Mouse (Mus musculus): ENCODE measurements around the gene Hoxd11.

Gene Hoxd11

GRCm38 (mm10) chr2:74680561-74681398 is 1.4 kb downstream of the Hoxd11 start:
- no peak for DNase-seq (ENCODE audit: extremely low spot score)

DNA sequence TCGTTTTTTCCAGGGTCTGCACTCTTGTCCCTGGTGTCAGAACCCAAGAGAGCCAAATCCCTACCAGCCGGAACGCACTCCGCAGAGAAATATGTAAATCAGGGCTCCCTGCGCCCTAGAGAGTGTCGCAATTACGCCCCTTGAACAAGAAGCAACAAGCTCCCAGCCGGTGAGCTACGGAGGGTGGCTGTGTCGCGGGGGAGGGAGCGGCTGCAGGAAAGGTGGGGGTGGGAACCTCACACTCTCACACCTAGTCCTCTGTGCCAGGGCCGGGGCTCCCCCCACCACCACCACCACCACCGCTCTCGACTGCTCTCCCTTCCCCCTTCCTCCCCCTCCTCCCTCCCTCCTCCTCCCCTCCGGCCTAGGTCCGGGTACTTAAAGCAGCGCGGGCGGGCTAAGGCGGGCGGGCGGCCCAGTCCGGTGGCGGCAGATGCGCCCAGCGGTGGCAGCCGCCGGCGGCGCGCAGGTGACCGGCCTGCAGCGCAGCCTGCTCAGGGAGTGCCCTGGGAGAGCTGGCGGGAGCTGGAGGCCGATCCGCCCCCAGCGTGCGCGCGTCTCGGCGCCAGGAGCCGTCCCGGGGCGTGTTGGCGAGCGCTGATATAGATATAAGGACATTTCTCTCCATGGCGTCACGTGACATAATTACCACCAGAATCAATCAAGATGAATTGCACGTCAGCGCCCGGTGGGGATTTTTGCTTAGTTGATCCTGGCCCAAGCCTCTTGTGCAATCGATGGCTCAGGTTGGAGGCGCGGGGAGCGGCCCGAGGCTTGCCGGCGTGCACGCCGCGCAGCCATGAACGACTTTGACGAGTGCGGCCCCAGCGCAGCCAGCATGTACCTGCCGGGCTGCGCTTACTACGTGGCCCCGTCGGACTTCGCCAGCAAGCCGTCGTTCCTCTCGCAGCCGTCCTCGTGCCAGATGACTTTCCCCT is 2.5 kb downstream of the Hoxd11 start:
- DNase-seq (ENCODE audit: extremely low spot score) = no peak

- no peak for DNase-seq (ENCODE audit: extremely low spot score)
Observed at GRCm38 (mm10) chr2:74682796-74683195, 3.4 kb downstream of the Hoxd11 start.

DNA sequence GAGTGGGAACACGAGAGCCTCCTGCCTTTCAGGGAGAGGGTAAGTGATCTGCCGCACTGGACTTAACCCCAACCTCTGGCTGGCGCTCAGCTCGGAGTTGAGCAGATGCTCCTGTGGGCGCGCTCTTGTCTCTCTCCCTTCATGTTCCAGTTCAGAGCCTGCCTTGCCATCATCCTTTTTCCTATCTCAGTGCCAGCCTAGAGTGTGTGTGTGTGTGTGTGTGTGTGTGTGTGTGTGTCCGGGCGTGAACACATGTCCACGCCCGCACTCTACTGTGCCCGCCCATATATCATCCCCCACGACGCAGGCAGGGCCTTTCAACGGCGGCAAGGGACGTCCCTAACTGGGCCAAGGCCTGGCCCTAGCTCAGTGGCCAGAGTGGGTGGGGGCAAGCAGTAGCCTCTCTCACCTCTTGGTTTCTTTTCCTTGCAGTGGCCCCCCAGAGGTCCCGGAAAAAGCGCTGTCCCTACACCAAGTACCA is 4.2 kb downstream of the Hoxd11 start:
- DNase-seq (ENCODE audit: extremely low spot score) = no peak

DNA sequence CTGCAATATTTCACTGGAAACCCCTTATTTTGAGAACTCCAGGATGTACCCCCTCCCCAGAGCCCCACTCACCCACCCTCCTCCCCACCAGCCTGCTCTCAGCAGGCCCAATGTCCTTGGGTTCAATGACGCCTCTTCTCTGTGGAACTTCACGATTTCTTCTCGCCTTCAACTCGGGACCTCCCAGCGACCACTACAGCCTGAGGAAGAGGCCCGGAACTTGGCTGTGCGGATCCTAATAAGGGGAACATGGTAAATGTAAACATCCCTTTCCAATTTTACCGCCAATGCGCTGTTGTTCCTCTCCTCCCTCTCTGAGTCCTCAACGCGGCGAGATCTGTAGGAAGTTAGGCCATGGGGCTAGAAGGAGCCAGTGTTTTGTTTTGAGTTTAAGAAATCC is 4.7 kb downstream of the Hoxd11 start:
- DNase-seq (ENCODE audit: extremely low spot score) = no peak

DNA sequence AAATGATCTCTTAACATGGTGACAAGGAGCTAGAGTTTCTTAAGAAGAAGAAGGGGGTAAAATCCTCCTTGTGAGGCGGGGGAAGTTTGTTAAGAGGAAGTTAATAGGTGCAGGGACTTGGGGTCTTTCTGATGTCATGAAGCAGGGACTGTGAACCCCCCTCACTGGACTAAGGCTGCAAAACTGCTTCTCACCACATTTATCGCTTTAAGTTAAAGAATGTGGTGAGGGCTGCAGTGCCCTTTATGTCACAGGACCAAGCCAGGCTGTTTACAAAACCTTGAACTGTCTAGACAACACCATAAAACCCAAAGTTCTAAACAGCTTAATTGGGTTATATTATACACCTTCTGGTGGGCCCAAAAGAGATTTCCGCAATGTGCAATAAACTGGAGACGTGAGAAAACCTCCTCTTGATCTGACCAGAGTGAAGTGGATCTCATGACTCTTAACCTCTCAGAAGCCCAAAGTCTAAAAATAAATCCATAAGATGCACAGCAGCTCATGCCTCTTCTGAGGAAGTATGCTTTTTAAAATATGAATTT is 5.8 kb downstream of the Hoxd11 start:
- no peak for DNase-seq (ENCODE audit: extremely low spot score)

DNA sequence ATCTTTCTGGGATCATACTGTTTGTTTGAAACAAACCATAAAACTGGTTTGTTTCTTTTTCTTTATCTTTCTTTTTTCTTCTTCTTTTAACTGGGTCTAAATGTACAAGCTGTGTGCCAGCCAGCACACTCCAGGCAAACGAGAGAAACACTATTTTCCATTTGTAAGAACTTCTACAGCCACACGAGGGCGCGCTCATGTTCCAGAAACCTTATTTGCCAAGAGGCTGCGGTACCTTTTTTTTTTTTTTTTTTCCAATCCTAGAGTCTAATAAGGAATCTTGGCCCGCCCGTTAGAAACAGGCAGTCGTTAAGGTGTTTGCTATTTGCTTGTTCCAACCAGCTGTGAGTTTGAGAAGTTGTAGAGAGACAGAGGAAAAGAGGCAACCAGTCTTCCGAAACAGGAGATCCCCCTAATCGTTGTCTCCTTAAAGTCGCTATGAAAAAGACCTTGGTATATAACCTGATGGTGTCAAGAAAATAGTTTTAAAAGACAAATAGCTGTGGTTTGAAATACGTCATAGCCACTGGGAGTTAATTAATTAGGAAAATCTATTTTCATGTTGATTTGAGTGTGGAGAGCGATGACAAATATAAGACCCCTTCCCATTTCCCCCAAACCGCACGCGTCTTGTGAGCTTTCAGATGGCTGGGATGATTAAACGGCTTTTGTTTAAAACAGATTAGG is 7.1 kb downstream of the Hoxd11 start:
- no peak for DNase-seq (ENCODE audit: extremely low spot score)

DNA sequence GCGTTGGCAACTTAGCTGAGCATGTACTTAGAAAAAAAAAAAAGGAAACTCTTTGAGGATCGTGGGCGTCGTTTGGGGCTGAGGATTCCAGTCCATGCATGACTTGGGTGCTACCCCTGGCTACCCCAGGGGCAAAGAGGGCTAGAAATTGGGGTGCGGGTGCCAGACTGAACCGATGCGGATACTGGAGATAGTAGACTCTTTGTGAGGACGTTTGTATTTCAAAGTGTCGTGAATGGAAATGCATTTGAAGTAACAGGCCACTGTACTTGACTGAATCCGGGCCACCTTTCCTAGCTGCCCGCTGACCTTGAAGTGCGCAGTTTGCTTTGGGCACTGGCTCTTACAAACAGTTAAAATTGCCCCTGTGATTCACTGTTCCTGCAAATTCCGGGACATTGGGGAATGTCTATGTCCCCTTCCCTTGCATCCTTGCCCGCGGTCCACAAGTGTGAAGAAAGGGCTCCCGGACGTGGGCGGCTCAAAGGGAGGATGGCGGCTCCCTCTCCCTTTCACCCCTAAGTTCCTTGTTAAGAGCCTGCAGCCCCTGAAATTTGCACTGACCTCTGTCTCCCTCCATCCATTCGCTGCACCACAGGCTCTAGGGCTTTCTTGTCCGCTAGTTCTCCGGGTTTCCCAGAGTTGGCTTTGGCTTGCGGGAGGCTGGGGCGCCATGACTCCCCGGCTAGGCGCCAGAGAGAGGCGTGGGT is 7.8 kb downstream of the Hoxd11 start:
- no peak for DNase-seq (ENCODE audit: extremely low spot score)

GRCm38 (mm10) chr2:74687698-74688555 is 8.6 kb downstream of the Hoxd11 start:
- DNase-seq (ENCODE audit: extremely low spot score) = no peak

- DNase-seq (ENCODE audit: extremely low spot score) = no peak
Observed at GRCm38 (mm10) chr2:74688795-74689573, 9.6 kb downstream of the Hoxd11 start.

- DNase-seq (ENCODE audit: extremely low spot score) = no peak
Observed at GRCm38 (mm10) chr2:74689574-74690337, 10.4 kb downstream of the Hoxd11 start.

DNA sequence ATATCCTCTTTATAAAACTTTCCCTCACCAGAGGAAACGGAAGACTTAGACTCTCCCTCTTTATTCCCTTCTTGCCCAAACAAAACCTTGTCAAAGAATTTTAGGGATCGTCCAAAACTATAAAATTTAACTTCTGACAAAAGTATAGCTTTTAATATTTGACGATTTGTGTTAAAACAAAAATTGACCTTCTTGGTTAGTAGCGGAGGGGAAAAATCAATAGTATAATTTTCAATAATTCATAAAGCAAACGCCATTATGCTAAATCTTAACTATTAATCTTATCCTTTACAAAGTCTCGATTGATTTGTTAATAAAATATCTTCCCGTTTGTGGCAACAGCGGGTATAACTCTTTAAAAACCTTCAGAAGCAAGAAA is 11.0 kb downstream of the Hoxd11 start:
- no peak for DNase-seq (ENCODE audit: extremely low spot score)

DNA sequence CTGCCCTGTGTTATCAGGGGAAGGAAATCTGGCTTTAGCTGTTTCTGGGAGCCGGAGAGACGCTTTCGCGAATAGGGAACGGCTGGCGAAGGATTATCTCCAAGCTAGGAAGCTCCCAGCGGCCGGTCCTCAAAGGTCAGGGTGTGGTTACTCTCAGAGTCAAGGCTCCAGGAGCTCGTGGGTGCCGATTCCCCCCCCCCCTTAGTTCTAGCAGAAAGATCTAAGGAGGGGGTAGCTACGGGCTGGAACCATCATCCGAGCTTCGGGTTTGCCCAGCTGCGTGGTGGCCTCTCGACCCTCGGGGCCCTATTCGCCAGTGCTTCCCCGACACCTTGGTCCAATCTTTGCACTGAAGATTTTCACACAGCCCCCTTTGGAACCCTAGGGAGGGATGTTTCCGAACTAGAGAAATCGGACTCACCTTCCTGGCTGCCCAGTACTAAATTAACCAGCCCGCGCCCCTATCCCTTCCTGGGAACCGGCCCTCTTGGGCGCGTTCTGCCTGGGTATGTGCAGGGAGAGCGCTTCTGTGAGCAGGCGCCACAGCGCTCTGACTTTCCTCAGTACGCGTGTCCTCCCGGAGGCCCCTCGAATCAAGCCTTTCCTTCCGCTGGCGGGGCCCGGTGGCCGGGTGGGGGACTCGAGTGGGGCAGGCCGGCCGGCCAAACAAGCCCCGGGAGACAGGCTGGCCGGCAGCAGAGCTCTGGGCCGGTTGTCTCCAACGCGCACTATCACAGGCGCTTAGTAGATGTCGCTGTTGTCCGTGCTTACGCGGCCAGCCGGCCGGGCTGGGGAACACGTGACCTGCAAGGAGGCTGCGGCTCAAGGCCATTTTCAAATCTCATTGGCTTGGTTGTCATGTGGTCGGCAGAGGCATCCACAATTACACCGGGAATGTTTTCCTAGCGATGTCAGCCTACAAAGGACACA is 11.9 kb downstream of the Hoxd11 start, which contains the start of gene Hoxd10:
Gene Hoxd10, plus strand, starts transcription at position 903 of the 930 bp plus-strand sequence.
- peak; percentile 85 for DNase-seq (ENCODE audit: extremely low spot score)

GRCm38 (mm10) chr2:74691995-74692807 is 12.8 kb downstream of the Hoxd11 start:
- DNase-seq (ENCODE audit: extremely low spot score) = no peak

- no peak for DNase-seq (ENCODE audit: extremely low spot score)
Observed at GRCm38 (mm10) chr2:74692808-74693431, 13.6 kb downstream of the Hoxd11 start.

DNA sequence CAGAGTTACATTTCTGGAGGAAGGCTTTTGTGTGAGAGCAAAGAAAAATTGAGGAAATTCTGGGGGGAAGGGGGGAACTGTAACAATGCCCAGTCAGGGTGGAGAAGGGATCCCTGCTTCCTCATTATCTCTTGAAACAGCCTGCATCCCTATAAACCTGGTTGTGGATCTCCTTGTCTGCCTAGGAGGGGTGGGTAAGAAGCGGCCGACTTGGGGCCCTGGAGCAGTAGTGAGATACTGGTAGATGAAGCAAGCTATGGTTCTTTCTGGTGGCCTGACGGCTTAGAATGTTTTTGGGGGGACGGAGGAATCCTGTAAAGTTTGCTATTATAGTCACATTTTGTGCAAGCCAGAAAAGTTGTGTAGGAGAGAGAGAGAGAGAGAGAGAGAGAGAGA is 14.1 kb downstream of the Hoxd11 start:
- DNase-seq (ENCODE audit: extremely low spot score) = no peak
